Mouse (Mus musculus) right cerebral cortex, adult 18-20 months (tissue): ENCODE data around the gene Dao.

ENCODE experiments used
- DNase-seq: peaks from one replicate; pipeline ENCODE4 v3.0.0; 2022; ENCODE audit warnings: mixed read lengths

The Dao gene

DNA sequence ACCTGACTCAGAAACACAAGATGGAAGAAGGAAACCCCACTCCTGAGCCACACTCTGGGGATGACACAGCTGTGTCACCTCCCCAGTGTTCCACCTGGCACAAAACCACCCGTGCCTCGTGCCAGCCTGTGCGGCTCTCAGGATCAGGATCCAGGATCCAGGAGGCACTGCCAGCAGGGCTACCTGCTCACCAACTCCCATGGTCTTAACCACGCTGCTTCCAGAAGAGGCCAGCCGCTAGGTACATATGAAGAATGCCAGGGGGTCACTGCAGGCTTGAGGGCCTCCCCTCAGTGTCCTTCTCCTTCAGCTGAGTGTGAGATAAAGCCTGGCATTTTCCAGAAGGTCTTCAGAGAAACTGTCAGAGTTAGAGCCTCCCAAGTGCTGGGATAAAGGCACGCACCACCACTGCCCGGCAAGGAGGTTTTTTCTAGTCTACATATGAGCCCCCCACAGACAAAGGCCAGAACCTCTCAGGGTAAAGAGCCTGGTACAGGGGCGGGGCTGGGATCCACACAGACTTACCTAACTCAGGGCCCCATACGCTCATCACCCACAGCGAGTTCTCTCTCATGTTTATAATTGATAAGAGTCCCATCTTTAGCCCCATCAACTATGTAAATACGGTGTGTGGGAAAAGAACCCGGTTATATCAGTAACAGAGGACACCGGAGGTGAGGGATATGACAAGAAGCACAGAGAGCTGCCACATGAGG, 19.3 kb upstream of the Dao start:
- DNase-seq = no peak

DNA sequence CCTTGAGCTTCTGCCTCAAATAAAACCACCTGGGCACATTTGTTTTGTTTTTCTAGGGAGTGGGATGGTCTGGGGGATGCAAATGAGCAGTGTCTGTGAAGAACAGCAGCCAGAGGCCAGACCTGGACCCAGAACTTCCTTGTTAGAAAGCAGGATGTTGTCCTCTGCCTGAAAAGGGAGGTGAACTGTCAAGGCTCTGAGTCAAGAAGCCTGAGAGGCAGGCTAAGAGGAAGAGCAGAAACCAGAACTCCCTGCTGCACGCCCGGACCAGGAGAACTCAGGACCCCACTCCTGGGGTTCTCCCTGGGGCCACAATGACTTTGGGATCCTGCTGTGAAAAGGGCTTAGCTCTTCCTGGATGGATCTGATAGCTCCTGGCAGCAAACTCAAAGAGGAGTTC, 17.8 kb upstream of the Dao start:
- DNase-seq = no peak

DNA sequence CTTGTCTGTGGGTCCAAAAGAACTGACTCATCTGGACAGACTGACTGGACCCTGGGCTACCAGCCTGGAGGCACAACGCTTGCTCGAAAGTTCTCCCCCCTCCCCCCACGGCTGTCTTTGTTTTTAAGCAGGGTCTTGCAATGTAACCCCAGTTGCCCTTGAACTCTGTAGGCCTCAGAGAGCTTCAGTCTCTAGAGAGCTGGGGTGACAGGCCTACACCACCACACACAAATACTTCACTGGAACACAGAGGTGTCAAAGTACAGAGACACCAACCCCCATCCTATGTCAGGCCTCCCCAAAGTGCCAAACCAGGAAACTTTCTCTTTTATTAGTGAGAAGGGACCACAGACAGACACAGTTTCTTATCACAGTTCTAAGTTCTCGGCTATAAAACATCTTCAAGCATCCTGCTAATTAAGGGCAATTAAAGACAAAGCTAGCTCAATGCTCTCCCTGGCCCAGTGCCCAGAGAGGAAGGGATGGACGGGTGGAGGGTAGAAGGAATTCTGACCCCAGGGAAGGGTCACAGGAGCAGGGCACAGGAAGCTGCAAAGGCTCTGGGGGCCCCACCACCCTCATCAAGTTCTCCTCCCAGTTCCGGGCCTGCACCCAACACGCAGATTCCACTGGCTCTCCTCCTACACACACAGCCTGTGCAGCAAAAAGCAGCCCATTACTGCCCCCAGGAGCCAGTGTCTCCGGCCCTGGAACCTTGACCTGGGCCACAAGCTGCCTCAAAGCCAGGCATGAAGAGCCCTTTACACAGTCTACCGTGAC, 17.1 kb upstream of the Dao start:
- DNase-seq = no peak

GRCm38 (mm10) chr5:113989437-113990024, 14.0 kb upstream of the Dao start:
- no peak for DNase-seq

- no peak for DNase-seq
Measured at GRCm38 (mm10) chr5:113990593-113990992, 12.9 kb upstream of the Dao start.

- no peak for DNase-seq
Measured at GRCm38 (mm10) chr5:113991141-113991540, 12.4 kb upstream of the Dao start.

GRCm38 (mm10) chr5:113992339-113992831, 11.1 kb upstream of the Dao start:
- peak; percentile 33 for DNase-seq

GRCm38 (mm10) chr5:113993031-113993486, 10.4 kb upstream of the Dao start:
- peak; percentile 51 for DNase-seq

GRCm38 (mm10) chr5:113993487-113994465, 9.7 kb upstream of the Dao start, which contains the start of gene Ssh1:
Ssh1 (minus strand) TSS chr5:113993894.
- DNase-seq = peak; percentile 88

- DNase-seq = no peak
Measured at GRCm38 (mm10) chr5:113996458-113996857, 7.0 kb upstream of the Dao start.

DNA sequence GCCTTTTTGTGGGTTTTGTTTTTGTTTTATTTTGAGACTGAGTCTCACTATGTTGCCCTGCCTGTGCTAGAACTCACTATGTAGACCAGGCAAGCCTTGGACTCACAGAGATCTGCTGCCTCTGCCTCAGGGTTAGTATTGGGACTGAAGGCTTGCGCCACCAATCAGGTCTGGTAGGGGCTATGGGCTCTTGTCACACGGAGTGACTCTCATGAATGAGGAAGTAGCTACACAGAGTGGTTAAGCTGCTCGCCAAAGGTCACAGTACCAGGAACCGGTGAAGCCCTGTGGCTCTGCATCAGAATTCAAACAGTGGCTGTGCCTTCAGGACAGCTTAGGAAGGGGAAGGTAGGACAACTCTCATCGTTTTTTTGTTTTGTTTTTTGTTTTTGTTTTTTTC, 4.1 kb upstream of the Dao start:
- no peak for DNase-seq

GRCm38 (mm10) chr5:114004573-114004972, 1.1 kb downstream of the Dao start:
- DNase-seq = no peak

DNA sequence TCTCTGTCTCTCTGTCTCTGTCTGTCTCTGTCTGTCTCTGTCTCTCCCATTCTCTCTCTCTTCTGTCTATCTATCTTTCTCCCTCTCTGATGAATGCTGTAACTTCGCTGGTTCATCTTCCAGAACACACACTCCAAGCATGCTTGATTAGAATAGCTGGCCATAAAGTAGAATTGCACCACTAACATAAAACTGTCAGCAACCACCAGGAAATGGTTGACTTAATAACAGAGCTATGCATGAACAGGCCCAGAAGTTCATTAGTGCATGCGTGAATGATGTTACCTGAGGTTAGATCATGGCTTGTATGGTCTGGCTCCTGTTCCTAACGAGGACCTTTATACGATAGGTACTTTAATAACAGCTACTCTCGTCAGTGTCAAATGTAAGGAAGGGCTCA, 1.6 kb downstream of the Dao start:
- no peak for DNase-seq

- DNase-seq = no peak
Measured at GRCm38 (mm10) chr5:114006974-114007373, 3.5 kb downstream of the Dao start.

DNA sequence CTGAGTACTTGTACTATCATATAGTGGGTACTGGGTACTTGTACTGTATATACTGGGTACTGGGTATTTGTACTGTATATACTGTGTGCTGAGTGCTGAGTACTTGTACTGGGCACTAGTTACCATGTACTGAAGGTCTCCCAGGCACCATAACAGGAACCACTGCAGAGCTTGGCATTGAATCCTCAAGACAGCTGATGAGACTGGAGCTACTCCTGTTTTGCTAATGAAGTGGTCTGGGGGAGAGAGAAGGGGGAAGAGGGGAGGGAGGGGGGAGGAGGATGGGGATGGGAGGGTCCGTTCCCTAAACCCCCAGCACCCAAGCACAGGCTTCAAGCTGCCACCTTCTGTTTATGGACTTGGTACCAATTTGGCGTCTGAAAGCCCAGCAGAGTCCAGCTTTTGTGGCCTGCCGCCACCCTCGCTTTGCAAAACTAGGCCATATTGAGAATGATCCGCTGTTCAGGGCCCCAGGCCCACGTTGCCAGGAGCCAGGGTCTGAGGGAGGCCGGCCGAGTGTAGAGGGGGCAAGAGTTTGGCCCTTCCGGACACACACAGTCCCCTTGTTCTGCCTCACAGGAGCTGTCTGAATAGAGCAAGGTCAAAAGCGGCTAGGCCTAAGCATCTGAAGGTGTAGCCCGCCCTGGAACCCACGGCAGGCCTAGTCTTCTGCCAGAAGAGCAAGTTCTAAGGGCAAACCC, 4.4 kb downstream of the Dao start:
- no peak for DNase-seq

GRCm38 (mm10) chr5:114009049-114009448, 5.5 kb downstream of the Dao start:
- no peak for DNase-seq

GRCm38 (mm10) chr5:114015121-114015520, 11.6 kb downstream of the Dao start:
- no peak for DNase-seq

DNA sequence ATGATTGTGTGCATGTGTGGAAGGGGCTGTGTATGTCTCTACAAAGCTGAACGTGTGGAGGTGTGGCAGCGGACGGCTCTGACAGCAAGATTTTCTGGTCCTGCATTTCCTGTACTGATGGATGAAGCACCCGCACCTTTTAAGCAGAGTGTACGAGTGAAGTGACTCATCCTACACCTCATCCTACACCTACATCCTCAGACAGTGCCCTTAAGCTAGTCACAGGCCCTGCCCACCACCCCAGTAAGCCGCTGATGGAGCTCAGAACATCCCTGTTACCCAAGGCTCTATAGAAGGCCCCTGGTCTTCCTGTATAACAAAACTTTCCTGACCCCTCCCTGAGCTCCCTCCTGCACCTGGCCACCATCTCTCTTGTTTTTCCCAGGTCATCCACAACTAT, 20.9 kb downstream of the Dao start:
- DNase-seq = no peak

DNA sequence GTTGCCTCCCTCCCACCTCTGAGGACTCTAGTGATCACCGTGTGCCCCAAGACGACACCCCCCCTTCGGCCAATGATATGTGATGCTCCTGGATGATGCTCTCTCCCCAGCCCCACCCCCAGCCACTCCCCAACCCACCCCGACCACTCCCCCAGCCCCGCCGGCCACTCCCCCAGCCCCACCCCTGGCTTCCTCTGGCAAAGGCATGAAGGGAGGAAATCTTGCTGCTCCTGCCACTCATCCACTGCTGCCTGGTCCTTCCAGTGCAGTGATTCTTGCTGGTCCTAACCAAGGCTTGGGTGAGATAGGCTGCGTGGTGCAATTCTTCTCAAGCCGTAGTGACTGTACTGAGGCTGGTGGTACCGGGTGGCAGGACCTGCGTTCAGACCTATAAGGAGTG, 21.4 kb downstream of the Dao start:
- no peak for DNase-seq

GRCm38 (mm10) chr5:114027217-114027944, 23.9 kb downstream of the Dao start:
- no peak for DNase-seq

DNA sequence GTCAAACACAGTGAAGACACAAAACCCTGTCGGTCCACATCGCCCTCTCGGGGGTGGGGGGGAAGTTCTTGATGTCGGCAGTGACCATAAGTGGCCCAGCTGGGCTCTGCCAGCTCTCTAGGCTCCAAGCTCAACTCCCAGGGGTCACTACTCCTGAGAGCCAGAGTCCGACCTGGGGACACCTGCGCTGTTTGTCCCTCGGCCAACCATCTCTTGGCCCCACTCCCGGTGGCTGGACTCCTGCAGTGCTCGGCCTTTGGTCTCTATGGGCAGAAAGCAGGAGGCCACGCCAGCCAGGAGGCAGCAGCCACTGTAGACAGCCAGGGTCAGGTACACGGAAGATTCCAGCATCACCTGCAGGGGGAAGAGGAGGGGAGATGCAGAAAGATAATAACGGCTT, 24.6 kb downstream of the Dao start:
- no peak for DNase-seq
